Mouse (Mus musculus) heart, postnatal 0 days (tissue): Measurements from ENCODE around the gene 1700067P10Rik. TPM values are rescaled to one million over a fixed set of nuclear protein-coding genes. Genes with fewer than 3 reads are reported as not detected.

Experiments
- ATAC-seq: fragments of 200-750 bp; cut with Nextera tagmentation; 2 replicates; pipeline ENCODE4 v1.8.0; 2017; ENCODE audit warnings: low read depth, moderate number of reproducible peaks, moderate library complexity; ENCODE audit not compliant: insufficient read depth
- DNase-seq: peaks from one replicate; pipeline ENCODE4 v3.0.0-alpha.2; 2016; ENCODE audit warnings: low spot score
- H3K27ac ChIP-seq: fragments of 300-500 bp; sonication (generic); 2 replicates; pipeline ENCODE4 v1.5.1; 2014; ENCODE audit warnings: low read depth, mild to moderate bottlenecking
- H3K27me3 ChIP-seq: fragments of 300-500 bp; sonication (generic); 2 replicates; pipeline ENCODE4 v1.6.1; 2014; ENCODE audit warnings: low read length, mixed read lengths; ENCODE audit not compliant: control insufficient read depth, insufficient read depth
- H3K36me3 ChIP-seq: fragments of 300-500 bp; sonication (generic); replicated peaks from 2 replicates; pipeline ENCODE4 v1.6.1; 2014; ENCODE audit warnings: low read length, mixed read lengths; ENCODE audit not compliant: control insufficient read depth, insufficient read depth
- H3K4me1 ChIP-seq: fragments of 300-500 bp; sonication (generic); 2 replicates; pipeline ENCODE4 v1.6.1; 2014; ENCODE audit warnings: antibody characterized with exemption; ENCODE audit not compliant: control insufficient read depth, insufficient read depth
- H3K4me2 ChIP-seq: fragments of 300-500 bp; sonication (generic); 2 replicates; pipeline ENCODE4 v1.6.1; 2014; ENCODE audit warnings: low read depth, mild to moderate bottlenecking, low read length, moderate library complexity
- H3K4me3 ChIP-seq: fragments of 300-500 bp; sonication (generic); 2 replicates; pipeline ENCODE4 v1.5.1; 2014; ENCODE audit warnings: low read depth, low read length
- H3K9ac ChIP-seq: fragments of 300-500 bp; sonication (generic); replicated peaks from 2 replicates; pipeline ENCODE4 v1.6.1; 2014; ENCODE audit warnings: low read depth, low read length, mixed read lengths
- H3K9me3 ChIP-seq: fragments of 300-500 bp; sonication (generic); replicated peaks from 2 replicates; pipeline ENCODE4 v1.6.1; 2016; ENCODE audit warnings: low read length; ENCODE audit not compliant: control insufficient read depth
- CTCF ChIP-seq: IDR thresholded peaks from 2 replicates; pipeline ENCODE4 v1.5.1; 2016; ENCODE audit warnings: antibody characterized with exemption, control low read depth, low read depth
- EP300 ChIP-seq: IDR thresholded peaks from 2 replicates; pipeline ENCODE4 v1.6.1; 2016; ENCODE audit warnings: antibody characterized with exemption, low read depth
- WGBS: fragments of 180-500 bp; shearing (Covaris S2); extraction: QIAGEN DNeasy Blood & Tissue Kit; methylation state at CpG from one replicate; pipeline ENCODE4 v1.1.7; 2014; 5-methylcytosine and 5-hydroxymethylcytosine counted together
- polyA plus RNA-seq: library from polyadenylated mRNA; unstranded; fragments of >200 nt; fragmentation: Nextera tagmentation; extraction: Ambion mirVana; gene quantifications from 2 replicates; pipeline ENCODE4 v1.2.1, GENCODE M21; 2015
- total RNA-seq: library from RNA; depleted of rRNA; stranded (reverse); fragments of >200 nt; gene quantifications from 2 replicates; pipeline ENCODE4 v1.2.3, GENCODE M21; 2014; ENCODE audit warnings: low replicate concordance; rRNA removed

Gene 1700067P10Rik
- total RNA-seq (not detected in 2 replicates), polyA plus RNA-seq (not detected in 2 replicates)

- H3K4me2 ChIP-seq, result no peak within 1 kb of the TSS
- peaks cover 5% of the 10 kb centered on the region; the same call in 1 of the 2 replicates for H3K9me3 ChIP-seq
- ATAC-seq, result no peak
- H3K27ac ChIP-seq, result no peak within 1 kb of the TSS
- no peak within 1 kb of the TSS for H3K4me3 ChIP-seq
- no peaks in the 10 kb centered on the region for H3K36me3 ChIP-seq
- H3K9ac ChIP-seq, result no peak within 1 kb of the TSS
- DNase-seq, result no peak
- peaks cover 9% of the 10 kb centered on the region; the same call in 1 of the 2 replicates for H3K27me3 ChIP-seq
- H3K4me1 ChIP-seq, result no peaks in the 10 kb centered on the region
- TF ChIP-seq CTCF (no peak), EP300 (no peak)
Observed at GRCm38 (mm10) chr17:48089019-48089418, at the start of gene 1700067P10Rik. 1700067P10Rik (plus strand) TSS chr17:48089319.

- H3K36me3 ChIP-seq, result no peaks in the 10 kb centered on the region
- H3K9ac ChIP-seq, result no peak overlapping the region
- no peak for TF ChIP-seq EP300
- 17% methylated on average over 29 of the region's 29 CpGs for WGBS
- H3K9me3 ChIP-seq, result no peaks in the 10 kb centered on the region
- H3K4me1 ChIP-seq, result peaks cover 6% of the 10 kb centered on the region; the same call in 1 of the 2 replicates
- DNase-seq, result peak; percentile 53
- H3K27me3 ChIP-seq, result no peaks in the 10 kb centered on the region
- ATAC-seq, result peak; percentile 62
- H3K27ac ChIP-seq, result peak overlapping the region; percentile 44; the same call in 1 of the 2 replicates
- H3K4me3 ChIP-seq, result peak overlapping the region; percentile 22; the same call in 1 of the 2 replicates
- H3K4me2 ChIP-seq, result peak overlapping the region; percentile 49
Observed at GRCm38 (mm10) chr17:48041351-48042287, 47.5 kb upstream of the 1700067P10Rik start.

- no peaks in the 10 kb centered on the region for H3K9me3 ChIP-seq
- H3K4me3 ChIP-seq, result no peak overlapping the region
- H3K4me1 ChIP-seq, result peaks cover 6% of the 10 kb centered on the region; the same call in 1 of the 2 replicates
- H3K27ac ChIP-seq, result no peak overlapping the region
- no peak overlapping the region for H3K9ac ChIP-seq
- H3K27me3 ChIP-seq, result no peaks in the 10 kb centered on the region
- DNase-seq (no peak), ATAC-seq (no peak)
- H3K4me2 ChIP-seq, result no peak overlapping the region
- H3K36me3 ChIP-seq, result no peaks in the 10 kb centered on the region
- TF ChIP-seq CTCF (0 out of 2 replicates have a peak, but pooled peaks have one; percentile 10), EP300 (no peak)
- WGBS, result 75% methylated on average over 5 of the region's 5 CpGs
Observed at GRCm38 (mm10) chr17:48043154-48043880, 45.8 kb upstream of the 1700067P10Rik start.

GRCm38 (mm10) chr17:48045631-48046030 is 43.5 kb upstream of the 1700067P10Rik start:
- WGBS, result 33% methylated on average over 4 of the region's 4 CpGs
- no peak overlapping the region for H3K9ac ChIP-seq
- H3K27me3 ChIP-seq, result no peaks in the 10 kb centered on the region
- H3K4me3 ChIP-seq, result no peak overlapping the region
- no peaks in the 10 kb centered on the region for H3K4me1 ChIP-seq
- H3K27ac ChIP-seq, result no peak overlapping the region
- DNase-seq, result peak; percentile 54
- no peaks in the 10 kb centered on the region for H3K36me3 ChIP-seq
- no peak for TF ChIP-seq EP300
- peak; percentile 73 for TF ChIP-seq CTCF
- ATAC-seq, result no peak
- H3K4me2 ChIP-seq, result no peak overlapping the region
- H3K9me3 ChIP-seq, result no peaks in the 10 kb centered on the region

- no peak for DNase-seq
- WGBS, result 42% methylated on average over 5 of the region's 5 CpGs
Observed at GRCm38 (mm10) chr17:48051638-48052337, 37.3 kb upstream of the 1700067P10Rik start.

More at GRCm38 (mm10) chr17:48051638-48052337, 37.3 kb upstream of the 1700067P10Rik start:
- no peak overlapping the region for H3K4me2 ChIP-seq
- no peak overlapping the region for H3K9ac ChIP-seq
- H3K36me3 ChIP-seq, result no peaks in the 10 kb centered on the region
- no peaks in the 10 kb centered on the region for H3K4me1 ChIP-seq
- TF ChIP-seq CTCF (no peak), EP300 (no peak)
- no peak for ATAC-seq
- no peak overlapping the region for H3K27ac ChIP-seq
- no peaks in the 10 kb centered on the region for H3K9me3 ChIP-seq
- H3K27me3 ChIP-seq, result peaks cover 16% of the 10 kb centered on the region
- H3K4me3 ChIP-seq, result no peak overlapping the region
